Mouse (Mus musculus) urinary bladder, postnatal 25 days (tissue): ENCODE data around the gene Plekhb1.

Experiments used
- DNase-seq: peaks from one replicate; pipeline ENCODE4 v3.0.0; 2022; ENCODE audit warnings: low spot score

Plekhb1 gene

DNA sequence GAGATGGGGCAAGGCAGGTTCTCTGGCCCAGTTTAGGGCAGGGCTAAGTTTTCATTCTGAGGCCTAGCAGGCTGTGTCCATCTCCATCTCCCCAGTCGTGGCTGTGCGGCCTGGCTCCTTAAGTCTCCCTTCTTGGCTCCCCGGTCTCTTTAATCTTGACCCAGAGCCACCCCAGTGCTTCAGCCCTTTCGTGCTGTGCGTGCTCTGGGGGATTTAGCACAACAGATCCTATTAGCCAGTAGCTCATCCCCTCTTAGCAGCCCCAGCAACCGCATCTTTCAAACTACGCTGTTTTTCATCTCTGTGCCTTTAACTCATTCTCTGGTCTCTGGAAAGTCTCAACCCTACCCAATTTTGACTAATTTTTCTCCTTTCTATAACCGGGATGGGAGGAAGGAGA, at the start of gene Plekhb1:
Gene Plekhb1, minus strand, starts transcription at position 184 of the 400 bp plus-strand sequence.
- no peak for DNase-seq

DNA sequence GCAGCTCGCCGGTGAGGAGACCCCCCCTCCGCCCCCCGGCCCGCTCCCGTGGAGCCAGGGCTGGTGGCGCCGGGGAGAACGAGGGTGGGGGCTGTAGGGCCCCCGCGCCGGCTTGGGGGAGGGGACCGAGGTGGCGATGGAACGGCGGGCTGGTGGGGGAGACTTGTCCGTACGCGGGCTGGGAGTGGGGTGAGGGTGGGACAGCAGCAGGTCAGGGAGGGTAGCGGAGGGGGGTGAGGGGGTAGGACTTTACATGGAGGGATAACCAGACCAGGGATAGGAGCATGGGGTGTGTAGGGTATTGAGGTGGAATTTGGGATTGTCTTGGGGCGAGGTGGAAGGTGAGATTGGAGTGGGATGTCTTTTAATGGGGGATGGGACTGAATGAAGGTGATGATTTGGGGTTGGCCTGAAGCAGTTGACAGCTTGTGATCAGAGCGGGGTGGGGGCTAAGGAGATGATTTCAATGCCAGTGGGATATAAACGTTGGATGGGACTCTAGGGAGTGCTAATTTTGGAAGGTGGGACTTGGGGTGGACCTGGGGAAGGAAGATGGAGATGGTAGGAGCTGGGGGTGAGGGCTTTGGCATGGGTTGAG, 44.8 kb upstream of the Plekhb1 start:
- no peak for DNase-seq

DNA sequence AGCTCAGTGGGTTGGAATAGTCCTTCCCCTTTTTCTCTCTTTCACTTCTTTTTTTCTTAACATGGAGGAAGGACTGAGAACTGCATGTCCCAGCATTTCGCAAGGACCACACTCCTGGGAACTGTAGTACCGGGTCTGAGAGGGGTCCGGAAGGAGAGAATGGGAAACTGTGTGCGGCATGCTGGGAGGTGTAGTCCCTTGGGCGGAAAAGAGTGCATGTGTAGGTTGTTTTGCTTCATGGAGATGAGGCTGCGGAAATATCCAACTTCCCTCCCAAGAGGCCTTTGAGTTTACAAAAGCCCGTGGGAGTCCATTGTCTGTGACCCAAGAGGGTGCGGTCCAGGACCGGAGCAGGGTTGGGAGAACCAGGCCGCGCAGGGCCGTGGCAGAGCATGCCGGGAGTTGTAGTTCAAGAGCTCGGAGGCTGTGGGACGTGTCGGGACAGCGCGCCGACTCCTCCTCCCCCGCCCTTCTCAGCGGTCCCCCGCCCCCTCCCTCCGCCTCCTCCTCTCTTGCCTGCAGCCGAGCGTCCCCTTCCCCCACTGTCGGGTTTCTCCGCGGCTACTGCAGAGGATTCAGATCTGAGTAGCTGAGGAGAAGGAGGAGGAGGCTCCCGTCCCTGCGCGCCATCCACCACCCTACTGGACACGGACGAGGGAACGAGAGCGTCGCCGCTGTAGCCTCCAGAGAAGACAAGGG, 44.1 kb upstream of the Plekhb1 start, which contains the start of gene Fam168a:
Gene Fam168a, plus strand, starts transcription at position 493 of the 699 bp plus-strand sequence.
- peak; percentile 81 for DNase-seq

DNA sequence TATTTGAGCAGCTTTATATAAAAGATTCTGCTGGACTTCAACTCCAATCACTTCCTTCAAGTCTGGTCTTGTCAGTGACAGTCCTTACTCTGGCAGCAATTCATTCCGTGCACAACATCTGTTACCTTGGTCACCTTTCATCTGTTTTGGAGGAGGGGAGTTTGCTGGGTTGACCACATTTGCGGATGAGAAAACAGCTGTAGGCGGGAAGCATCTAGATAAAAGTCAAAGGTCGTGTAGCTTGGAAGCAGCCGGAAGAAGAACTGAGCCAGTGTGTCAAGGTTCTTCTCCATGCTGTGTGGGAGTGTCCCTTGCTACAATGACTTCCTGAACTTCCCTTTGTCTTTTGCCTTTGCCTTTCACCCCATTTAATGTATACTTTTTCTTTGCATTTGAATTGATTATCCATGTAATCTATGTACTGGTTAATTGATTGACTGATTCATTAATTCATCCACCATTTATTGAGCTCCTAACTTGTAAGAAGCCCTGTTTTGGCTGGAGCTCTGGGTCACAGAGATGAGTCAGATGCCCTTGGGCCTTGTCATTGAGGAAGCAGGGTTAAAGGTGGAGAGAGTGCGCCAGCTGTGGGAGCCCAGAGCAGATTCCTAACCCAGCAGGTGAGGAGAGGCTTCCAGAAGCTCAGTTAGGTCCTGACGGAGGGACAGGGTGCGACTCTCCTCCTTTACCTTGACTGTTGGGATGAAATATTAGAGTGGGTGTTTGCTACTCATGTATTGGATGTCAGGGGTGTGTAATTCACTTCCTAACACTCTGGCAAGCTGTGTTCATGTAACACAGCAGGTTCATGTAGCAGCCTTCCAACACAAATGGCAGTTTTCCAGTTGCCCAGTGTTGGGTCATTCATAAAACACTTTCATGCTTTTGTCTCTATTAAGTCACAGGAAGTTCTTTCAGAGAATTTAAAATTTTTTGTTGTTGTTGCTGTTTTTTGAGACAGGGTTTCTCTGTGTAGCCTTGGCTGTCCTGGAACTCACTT, 37.9 kb upstream of the Plekhb1 start:
- no peak for DNase-seq

DNA sequence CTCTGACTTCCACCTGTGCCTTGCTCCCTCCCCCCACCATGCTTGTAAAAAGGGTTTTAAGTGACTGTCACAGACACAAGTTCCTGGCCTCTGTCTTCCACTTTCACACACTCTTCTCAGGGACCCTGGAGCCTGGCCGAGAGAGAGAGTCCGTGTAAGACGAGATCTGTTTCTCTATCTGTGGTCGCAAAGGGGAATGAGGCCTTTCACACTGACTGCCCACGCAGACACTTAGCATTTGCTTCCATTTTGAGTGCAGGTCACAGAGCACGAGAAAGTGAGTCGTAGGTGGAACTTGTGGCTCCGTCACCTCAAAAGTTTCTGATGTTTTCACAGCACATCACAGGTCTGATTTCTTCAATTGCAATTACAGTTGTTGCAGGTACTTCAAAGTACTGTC, 31.0 kb upstream of the Plekhb1 start:
- no peak for DNase-seq

DNA sequence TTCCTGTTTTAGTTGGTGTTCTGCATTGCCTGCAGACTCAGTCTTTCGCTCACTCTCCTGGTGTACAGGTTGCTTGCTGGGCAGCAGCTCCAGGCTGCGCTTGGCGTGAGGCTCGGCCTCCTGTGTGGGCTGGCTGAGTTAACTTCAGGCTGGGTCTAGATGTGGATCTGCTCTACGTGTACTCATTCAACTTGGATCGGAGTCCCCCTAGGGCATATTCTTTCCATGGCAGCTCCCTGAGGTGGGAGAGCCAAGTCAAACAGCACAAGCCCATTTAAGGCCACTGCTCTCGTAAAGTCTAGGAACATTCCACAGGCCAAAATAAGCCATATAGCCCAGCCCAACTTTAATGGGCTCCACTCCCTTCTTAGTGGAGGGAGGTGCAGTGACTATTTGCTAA, 26.3 kb upstream of the Plekhb1 start:
- DNase-seq: no peak

DNA sequence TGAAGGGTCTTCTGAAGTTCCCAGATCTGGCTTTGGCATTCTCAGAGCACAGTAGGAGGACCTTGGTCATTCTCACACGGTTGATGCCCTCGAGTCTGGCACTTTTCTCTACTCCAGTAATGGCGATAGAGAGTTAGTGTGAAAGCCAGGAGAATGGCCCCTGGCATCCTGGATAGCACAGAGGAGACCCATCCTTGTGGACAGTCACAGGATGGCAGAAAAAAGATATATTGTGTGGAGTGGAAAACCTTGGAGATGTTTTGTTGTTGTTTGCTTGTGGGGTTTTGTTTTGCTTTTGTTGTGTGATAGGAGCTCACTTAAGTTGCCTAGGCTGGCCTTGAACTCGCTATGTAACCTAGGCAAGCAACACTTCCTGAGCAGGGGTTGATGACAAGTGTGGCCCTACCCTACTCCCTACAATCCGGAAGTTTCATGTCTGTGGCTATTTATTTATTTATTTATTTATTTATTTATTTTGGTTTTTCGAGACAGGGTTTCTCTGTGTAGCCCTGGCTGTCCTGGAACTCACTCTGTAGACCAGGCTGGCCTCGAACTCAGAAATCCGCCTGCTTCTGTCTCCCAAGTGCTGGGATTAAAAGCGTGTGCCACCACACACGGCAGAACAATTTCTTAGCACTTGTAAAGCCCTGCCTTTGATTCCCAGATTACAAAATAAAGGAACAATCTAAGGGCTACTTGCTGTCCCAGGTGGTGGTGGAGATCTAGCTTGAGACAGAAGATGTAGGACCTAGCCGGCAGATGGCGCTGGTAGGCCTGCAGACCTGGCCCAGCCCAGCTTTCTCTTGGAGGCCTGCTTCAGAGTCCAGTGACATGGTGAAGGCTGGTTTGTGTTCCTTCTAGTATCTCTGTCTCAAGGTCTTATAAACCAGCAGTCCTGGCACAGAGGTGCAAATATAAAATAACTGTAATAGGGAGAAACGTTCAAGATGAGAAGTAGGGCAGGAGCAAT, 23.1 kb upstream of the Plekhb1 start:
- peak; percentile 77 for DNase-seq

DNA sequence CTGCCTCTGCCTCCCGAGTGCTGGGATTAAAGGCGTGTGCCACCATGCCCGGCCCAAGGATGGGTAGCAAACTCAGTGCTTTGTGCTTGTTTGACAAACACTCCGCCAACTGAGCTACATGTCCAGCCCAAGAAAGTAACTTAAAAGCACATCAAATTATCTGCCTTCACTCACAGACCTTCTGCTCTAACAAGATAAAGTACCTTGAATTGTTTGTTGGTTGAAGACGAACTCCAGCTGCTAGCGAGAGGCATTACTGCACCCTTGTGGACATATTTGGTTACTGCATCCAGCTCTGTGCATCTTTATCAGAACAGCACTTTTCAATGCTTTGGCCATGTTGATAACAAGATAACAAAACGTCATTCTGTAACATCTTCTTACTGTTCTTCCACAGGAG, 22.3 kb upstream of the Plekhb1 start:
- DNase-seq: peak; percentile 49

DNA sequence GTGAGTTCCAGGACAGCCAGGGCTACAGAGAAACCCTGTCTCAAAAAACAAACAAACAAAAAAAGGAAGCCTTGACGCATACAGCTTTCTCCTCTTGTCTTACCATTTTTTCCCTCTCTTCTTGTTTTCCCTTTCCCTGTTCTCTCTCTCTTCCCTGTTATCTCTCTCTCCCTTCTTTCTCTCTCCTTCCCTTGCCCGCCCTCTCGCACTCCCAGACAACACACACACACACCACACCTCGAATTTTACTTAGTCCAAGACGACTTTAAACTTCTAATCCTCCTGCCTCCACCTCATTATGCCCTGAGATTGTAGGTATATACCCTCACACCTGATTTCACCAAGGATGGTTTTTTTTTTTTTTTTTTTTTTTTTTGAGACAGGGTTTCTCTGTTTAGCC, 21.9 kb upstream of the Plekhb1 start:
- no peak for DNase-seq

DNA sequence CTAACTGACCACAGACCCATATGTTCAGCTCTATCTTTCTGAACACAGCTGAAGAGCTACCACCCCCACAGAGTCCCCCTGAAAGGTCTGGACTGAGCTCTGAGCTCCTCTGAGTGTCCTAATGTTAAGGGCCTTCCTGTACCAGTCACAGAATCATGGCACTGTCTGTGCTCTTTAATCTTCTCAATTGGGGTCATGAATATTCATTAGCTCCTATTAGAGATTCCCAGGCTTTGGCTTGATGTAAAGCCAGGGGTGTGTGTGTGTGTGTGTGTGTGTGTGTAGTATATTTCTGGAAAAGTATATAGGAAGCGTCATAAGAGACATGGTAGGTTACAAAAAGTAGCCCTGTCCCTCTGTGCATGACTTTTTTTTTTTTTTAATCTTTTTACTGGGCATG, 21.0 kb upstream of the Plekhb1 start:
- DNase-seq: no peak

DNA sequence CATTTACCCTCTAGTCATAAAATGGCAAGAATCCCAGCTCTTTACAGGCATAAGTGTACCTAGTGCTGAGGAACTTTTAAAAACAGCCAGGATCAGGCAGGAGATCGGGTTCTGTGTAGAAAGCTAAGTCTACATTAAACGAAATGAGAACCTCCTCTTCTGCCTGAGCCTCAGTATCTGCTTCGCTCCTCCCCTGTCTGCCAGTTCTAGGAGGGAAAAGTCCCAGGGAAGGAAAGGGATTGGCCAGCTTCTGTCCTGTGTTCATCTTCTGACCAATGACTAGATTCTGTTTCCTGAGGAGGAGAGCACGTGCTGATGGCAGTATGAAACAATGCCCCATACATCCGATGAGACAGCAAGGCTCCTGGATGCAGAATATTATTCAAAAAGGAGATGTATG, 18.9 kb upstream of the Plekhb1 start:
- DNase-seq: no peak

DNA sequence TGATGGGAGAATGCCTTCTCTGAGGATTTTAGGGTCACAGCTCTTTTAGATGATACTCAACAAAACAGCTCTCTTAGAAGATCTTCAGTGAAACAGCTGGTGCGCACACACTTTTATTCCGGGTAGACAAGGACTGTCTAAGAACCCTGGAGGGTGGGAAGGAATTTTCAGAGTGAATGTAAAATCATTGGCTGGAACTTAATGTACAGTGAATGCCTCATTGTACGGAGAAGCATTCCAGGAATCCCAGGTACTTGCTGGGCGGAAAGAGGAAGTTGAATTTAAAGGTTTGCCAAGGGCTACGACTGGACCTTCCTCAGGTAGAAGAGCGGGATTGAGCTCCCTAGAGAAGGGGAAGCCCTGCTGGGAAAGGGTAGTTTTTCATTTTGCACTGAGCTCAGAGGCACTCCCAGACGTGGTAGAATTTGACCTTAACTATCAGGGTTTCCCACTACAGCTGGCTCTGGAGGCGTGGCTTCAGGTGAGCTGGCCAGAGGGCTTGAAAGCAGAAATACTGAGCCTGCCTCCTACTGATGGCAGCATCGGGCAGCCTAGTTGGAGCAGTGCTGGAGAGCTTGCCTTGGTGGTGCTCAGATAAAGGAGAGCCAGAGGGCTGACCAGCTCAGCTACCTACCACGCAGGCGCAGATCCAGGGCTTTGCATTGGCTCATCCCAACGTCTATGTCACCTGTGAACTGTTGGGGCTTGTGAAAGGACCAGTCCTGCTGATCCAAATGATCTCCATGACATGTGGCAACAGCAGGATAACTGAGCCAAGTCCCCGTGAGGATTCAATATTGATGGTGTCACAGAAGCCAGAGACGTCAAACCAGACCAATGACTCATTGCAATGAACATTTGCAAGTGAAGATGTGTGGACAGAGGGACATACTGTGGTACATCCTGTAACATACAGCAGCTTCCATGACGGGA, 17.0 kb upstream of the Plekhb1 start:
- DNase-seq: no peak

DNA sequence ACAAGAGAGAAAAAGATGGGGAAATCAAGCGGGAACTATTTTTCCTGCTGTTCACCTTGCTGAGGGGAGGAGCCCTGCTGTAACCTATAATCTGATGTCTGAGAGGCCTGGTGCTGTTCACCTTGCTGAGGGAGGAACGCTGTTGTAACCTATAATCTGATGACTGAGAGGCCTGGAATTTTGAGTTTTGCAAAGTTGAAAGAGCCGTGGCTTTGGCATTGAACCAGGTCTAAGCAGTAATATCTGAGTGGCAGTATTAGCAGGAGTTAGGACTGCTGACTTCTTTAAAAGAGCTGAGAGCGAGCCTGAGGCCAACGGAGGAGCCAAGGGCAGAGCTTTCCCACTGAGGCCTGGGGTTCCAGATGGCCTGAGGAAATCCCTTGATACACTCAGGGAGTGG, 15.8 kb upstream of the Plekhb1 start:
- no peak for DNase-seq

DNA sequence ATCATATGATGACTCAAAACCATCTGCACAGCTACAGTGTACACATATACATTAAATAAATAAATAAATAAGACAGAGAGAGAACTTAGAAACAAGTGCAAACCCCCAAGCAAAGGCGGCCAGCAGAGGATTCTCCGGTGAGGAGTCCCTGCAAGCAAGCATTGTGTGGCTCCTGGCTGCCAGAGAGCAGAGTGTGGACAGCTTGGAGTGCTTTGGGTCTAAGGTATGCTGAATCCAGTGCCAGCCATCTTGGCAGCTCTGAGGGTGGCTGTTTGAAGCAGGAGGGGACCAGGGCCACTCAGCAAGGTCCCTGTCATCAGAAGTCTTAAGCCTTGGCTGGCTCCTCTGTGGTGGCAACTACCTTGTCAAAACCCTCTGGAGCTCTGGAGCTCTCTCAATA, 12.7 kb upstream of the Plekhb1 start:
- DNase-seq: no peak

DNA sequence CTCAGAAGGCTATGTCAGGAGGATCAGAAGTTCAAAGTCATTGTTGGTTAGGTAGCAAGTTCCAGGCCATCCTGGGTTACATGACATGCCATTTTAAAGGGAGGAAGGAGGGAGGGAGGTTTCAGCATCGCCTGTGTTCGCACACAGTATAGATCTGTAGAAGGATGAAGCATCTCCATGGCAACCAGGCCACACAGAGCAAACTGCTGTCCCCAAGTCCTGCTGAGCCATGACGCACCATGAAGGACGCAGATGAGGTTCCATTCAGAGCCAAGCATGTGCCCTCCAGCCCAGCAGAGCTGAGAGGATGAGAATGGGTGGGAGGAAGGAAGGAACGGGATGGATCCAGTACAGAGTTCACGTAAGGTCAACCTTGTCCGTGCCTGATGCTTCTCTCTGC, 11.2 kb upstream of the Plekhb1 start:
- DNase-seq: no peak

DNA sequence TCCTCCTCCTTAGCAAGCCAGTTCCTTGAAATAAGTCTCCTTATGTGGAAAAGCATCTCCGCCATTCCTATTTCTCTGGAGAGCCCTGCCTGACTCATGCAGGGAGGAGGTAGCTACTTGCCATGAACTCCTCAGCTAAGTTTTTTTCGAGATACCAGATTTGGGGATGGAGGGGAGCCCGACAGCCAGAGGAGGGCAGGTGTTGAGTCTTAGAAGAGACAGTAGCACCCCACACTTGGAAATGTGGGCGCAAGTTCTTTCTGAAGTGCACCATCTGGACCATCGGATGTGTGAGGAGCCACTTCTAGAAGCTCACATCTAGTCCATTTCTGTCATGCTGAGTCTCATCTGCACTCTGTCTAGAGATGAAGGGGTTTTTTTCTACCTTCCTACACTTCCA, 8.4 kb upstream of the Plekhb1 start:
- no peak for DNase-seq

DNA sequence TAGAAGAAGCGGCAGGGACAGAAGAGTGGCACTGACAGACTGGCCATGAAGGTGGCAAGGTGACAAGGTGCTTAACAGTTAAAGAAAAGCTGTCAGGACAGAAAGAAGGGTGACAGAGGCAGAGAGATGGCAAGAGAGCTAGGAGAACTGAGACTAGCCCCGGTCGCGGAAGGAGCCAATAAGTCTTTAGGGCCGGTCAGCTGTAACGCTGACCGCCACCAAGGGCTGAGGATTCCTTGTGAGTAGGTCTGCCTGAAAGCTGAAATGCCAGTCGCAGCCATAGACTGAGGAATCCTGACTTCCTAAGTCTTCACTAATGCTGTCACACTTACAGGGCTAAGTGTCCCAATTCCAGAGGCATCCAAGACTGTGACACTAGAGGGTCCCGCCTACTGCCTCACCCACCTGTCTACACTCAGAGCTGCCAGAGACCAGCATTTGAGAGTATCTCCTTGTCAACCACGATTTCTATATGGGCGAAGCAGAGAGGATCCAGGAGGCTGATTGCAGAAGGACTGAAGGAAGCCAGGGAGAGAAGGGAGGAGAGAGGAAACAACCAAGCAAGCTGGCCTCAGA, 1.6 kb upstream of the Plekhb1 start:
- DNase-seq: no peak

DNA sequence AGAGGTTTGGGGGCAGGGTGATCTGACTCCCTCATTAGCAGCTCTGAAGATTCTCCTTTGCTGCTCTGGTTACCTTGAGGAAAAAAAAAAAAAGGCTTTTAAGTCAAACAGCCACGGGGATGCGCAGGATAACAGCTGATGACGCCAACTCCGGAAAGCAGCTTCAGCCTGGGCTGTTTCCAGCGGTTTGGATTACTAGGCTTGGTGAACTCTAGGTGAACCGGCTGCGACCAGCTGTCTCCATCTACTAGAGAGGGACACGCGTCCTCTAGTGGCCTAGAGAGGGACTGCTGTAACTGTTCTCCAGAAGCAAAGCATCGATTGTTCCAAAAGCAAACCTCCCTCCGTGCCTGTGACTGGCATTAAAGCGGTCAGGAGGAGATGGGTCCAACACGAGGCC, 976 bp upstream of the Plekhb1 start:
- DNase-seq: peak; percentile 84

DNA sequence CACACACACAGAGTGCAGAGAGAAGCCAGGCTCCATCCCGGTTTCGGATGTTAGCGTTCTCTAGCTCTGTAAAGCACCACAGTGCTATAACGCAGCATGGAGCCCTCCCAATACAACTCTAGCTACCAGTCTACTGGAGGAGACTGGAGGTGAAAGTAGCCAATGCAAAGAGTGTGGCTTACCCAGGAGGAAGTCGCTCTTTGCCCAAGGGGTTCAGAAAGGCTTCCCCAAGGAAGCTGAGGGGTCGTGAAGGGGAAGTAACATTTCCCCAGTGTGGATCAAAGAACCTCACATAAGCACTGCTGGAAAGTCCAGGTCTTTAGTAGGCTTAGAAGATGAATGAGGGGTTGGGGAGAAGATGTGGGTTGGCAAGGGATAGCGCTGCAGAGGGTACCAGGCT, 950 bp downstream of the Plekhb1 start:
- DNase-seq: no peak

DNA sequence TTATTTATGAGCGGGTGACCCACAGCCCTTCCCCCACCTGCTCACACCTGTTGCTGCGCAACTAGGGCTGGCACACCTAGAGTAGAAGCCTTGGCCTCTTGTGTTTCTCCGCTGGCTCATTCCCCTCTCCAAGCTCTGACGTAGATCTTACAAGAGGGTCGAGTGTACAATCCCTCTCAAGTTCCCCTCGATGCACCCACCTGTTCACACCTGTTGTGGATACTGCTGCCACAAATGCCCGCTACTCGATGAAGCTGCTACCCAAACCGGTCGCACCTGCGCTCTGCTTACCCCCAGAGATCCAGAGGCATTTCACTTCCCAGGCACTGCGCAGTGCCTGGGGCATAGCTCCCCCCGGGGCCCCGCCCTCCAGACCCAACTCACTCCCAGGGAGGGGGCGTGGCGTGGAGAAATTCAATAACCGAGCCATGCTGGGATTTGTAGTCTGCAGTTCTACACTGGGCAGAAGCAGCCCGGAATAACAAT, 4.1 kb downstream of the Plekhb1 start:
- peak; percentile 23 for DNase-seq
